Mouse (Mus musculus) midbrain, postnatal 0 days (tissue): Measurements from ENCODE around the gene Bpifb9a. TPM values are rescaled to one million over a fixed set of nuclear protein-coding genes. Genes with fewer than 3 reads are reported as not detected.
"Not testable (repeated sequence)": the region's sequence is repeated elsewhere in the genome, so short reads cannot be mapped to it uniquely, and the experiment has no call there.

ENCODE experiments used
- ATAC-seq: fragments of 200-750 bp; cut with Nextera tagmentation; 2 replicates; pipeline ENCODE4 v1.8.0; 2017; ENCODE audit warnings: moderate number of reproducible peaks, mild to moderate bottlenecking, moderate TSS enrichment, moderate library complexity; ENCODE audit not compliant: low FRiP score
- DNase-seq: peaks from one replicate; pipeline ENCODE4 v3.0.0-alpha.2; 2015; ENCODE audit warnings: low spot score
- H3K27ac ChIP-seq: fragments of 300-500 bp; sonication (generic); 2 replicates; pipeline ENCODE4 v1.5.1; 2014; ENCODE audit warnings: low read depth, mild to moderate bottlenecking, low read length, mixed read lengths
- H3K27me3 ChIP-seq: fragments of 300-500 bp; sonication (generic); 2 replicates; pipeline ENCODE4 v1.6.1; 2014; ENCODE audit warnings: low read length, control low read depth, mixed read lengths; ENCODE audit not compliant: insufficient read depth
- H3K36me3 ChIP-seq: fragments of 300-500 bp; sonication (generic); 2 replicates; pipeline ENCODE4 v1.6.1; 2014; ENCODE audit warnings: low read length, control low read depth, mixed read lengths; ENCODE audit not compliant: insufficient read depth
- H3K4me1 ChIP-seq: fragments of 300-500 bp; sonication (generic); 2 replicates; pipeline ENCODE4 v1.6.1; 2014; ENCODE audit warnings: mild to moderate bottlenecking, control low read depth, antibody characterized with exemption, low read length, mixed read lengths; ENCODE audit not compliant: insufficient read depth
- H3K4me2 ChIP-seq: fragments of 300-500 bp; sonication (generic); 2 replicates; pipeline ENCODE4 v1.6.1; 2014; ENCODE audit warnings: low read depth, mild to moderate bottlenecking, low read length, mixed read lengths; ENCODE audit not compliant: poor library complexity, severe bottlenecking
- H3K4me3 ChIP-seq: fragments of 300-500 bp; sonication (generic); 2 replicates; pipeline ENCODE4 v1.5.1; 2014; ENCODE audit warnings: low read depth, mild to moderate bottlenecking, low read length, moderate library complexity
- H3K9ac ChIP-seq: fragments of 300-500 bp; sonication (generic); replicated peaks from 2 replicates; pipeline ENCODE4 v1.6.1; 2014; ENCODE audit warnings: mild to moderate bottlenecking, low read length, moderate library complexity, mixed read lengths; ENCODE audit not compliant: poor library complexity, severe bottlenecking
- H3K9me3 ChIP-seq: fragments of 300-500 bp; sonication (generic); 2 replicates; pipeline ENCODE4 v1.6.1; 2016; ENCODE audit warnings: low read length, control low read depth
- CTCF ChIP-seq: IDR thresholded peaks from 2 replicates; pipeline ENCODE4 v1.5.1; 2016; ENCODE audit warnings: antibody characterized with exemption, mild to moderate bottlenecking
- WGBS: fragments of 180-500 bp; shearing (Covaris S2); extraction: QIAGEN DNeasy Blood & Tissue Kit; methylation state at CpG from one replicate; pipeline ENCODE4 v1.1.7; 2014; 5-methylcytosine and 5-hydroxymethylcytosine counted together
- polyA plus RNA-seq: library from polyadenylated mRNA; unstranded; fragments of >200 nt; fragmentation: Nextera tagmentation; extraction: Ambion mirVana; gene quantifications from 2 replicates; pipeline ENCODE4 v1.2.1, GENCODE M21; 2015
- total RNA-seq: library from RNA; depleted of rRNA; stranded (reverse); fragments of >200 nt; gene quantifications from 2 replicates; pipeline ENCODE4 v1.2.3, GENCODE M21; 2014; rRNA removed

Gene Bpifb9a
- total and polyA plus RNA-seq, 2 experiments from 2014 or later = 0.47 TPM; not detected in 1

GRCm38 (mm10) chr2:154292833-154293232, 35.2 kb downstream of the Bpifb9a start:
- Histone ChIP-seq H3K9me3 (no peaks in the 10 kb centered on the region), H3K4me3 (no peak overlapping the region), H3K27ac (no peak overlapping the region), H3K27me3 (no peaks in the 10 kb centered on the region), H3K9ac (no peak overlapping the region), H3K4me2 (no peak overlapping the region), H3K36me3 (no peaks in the 10 kb centered on the region), H3K4me1 (no peaks in the 10 kb centered on the region)
- DNase-seq = peak; percentile 2
- no peak for ATAC-seq
- 83% methylated on average over 1 of the region's 1 CpGs for WGBS
- peak; percentile 32 for TF ChIP-seq CTCF

GRCm38 (mm10) chr2:154294746-154295145, 37.1 kb downstream of the Bpifb9a start:
- ATAC-seq, H3K4me2 ChIP-seq, H3K36me3 ChIP-seq, H3K27ac ChIP-seq, H3K9me3 ChIP-seq, H3K4me1 ChIP-seq, H3K27me3 ChIP-seq, H3K9ac ChIP-seq, H3K4me3 ChIP-seq: not testable (repeated sequence)
- DNase-seq = peak; percentile 45
- TF ChIP-seq CTCF = peak; percentile 62
- 4% methylated on average over 10 of the region's 10 CpGs for WGBS

DNA sequence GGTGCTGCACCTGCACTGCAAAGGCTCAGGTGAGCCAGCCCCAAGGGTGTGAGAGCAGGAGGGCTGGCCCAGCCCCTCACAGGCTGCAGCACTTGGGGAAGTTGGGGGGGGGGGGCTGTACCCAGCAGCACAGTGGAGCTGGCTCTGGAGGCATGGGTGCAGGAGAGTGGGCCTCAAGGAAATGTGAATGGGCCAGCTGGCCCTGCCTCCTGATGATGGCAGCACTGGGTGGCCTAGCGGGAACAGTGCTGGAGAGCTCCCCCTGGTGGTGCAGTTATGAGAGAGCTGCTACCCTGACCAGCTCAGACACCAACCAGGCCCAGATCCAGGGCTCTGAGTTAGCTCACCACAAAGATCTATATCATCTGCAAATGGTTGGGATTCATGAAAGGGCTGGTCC, 42.8 kb downstream of the Bpifb9a start:
- Histone ChIP-seq H3K4me1 (no peaks in the 10 kb centered on the region), H3K27ac (no peak overlapping the region), H3K4me2 (no peak overlapping the region), H3K4me3 (no peak overlapping the region), H3K9me3 (no peaks in the 10 kb centered on the region), H3K36me3 (no peaks in the 10 kb centered on the region), H3K9ac (no peak overlapping the region), H3K27me3 (no peaks in the 10 kb centered on the region)
- no peak for ATAC-seq
- WGBS = 10% methylated on average over 1 of the region's 1 CpGs
- peak; percentile 43 for DNase-seq
- peak; percentile 72 for TF ChIP-seq CTCF

- Histone ChIP-seq H3K4me3 (no peak overlapping the region), H3K27me3 (no peaks in the 10 kb centered on the region), H3K27ac (no peak overlapping the region), H3K9me3 (no peaks in the 10 kb centered on the region), H3K4me2 (no peak overlapping the region), H3K36me3 (no peaks in the 10 kb centered on the region), H3K4me1 (no peaks in the 10 kb centered on the region), H3K9ac (no peak overlapping the region)
- ATAC-seq = no peak
- DNase-seq = no peak
- 89% methylated on average over 3 of the region's 3 CpGs for WGBS
- TF ChIP-seq CTCF = no peak
These were observed 44.1 kb downstream of the Bpifb9a start for GRCm38 (mm10) chr2:154301763-154302162.

- not testable (repeated sequence) for H3K4me1 ChIP-seq, H3K36me3 ChIP-seq, H3K9me3 ChIP-seq, H3K27ac ChIP-seq, H3K4me3 ChIP-seq, DNase-seq, H3K4me2 ChIP-seq, ATAC-seq, H3K9ac ChIP-seq, H3K27me3 ChIP-seq
- WGBS = 100% methylated on average over 1 of the region's 3 CpGs
These were observed 47.0 kb downstream of the Bpifb9a start for GRCm38 (mm10) chr2:154304604-154305003.

GRCm38 (mm10) chr2:154306927-154307326, 49.3 kb downstream of the Bpifb9a start, which contains the start of gene Bpifb9b:
Gene Bpifb9b, plus strand, starts transcription at chr2:154307227.
- WGBS = 86% methylated on average over 4 of the region's 4 CpGs
- not testable (repeated sequence) for H3K9ac ChIP-seq, H3K27ac ChIP-seq, H3K4me1 ChIP-seq, H3K9me3 ChIP-seq, ATAC-seq, H3K27me3 ChIP-seq, DNase-seq, H3K4me2 ChIP-seq, H3K4me3 ChIP-seq, H3K36me3 ChIP-seq

DNA sequence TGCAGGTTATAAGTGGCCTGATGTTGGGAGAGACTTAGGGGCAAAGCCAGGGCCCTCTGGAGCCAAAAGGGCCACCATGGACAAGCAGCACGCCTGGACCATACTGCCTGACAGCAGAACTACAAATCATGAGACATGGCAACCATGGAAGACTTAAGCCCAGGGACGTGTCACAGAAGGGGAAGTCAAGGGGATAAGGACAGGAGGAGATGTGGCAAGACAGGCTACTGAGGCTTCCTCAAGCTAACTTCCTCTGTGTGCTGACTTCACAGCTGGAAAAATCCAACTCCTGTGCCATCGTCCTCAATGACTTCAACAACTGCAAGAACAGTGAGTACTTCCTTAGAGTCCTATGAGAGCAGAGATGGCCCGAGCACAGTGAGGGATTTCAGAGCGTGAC, 56.1 kb downstream of the Bpifb9a start:
- H3K27me3 ChIP-seq = not testable (repeated sequence)

More for the DNA sequence above, 56.1 kb downstream of the Bpifb9a start:
- H3K4me3 ChIP-seq, H3K9ac ChIP-seq, DNase-seq, H3K36me3 ChIP-seq, H3K4me2 ChIP-seq, H3K27ac ChIP-seq, ATAC-seq, H3K4me1 ChIP-seq, H3K9me3 ChIP-seq: not testable (repeated sequence)
- WGBS = 78% methylated on average over 5 of the region's 5 CpGs

Other genes starting within 250 kb of the Bpifb9a start
- gene Bpifa2, start 249.6 kb upstream of the Bpifb9a start, total RNA-seq = 1.3 TPM in 1 of 2 replicates, not detected in the other
- gene Bpifa2, start 249.6 kb upstream of the Bpifb9a start, polyA plus RNA-seq = not detected in 2 replicates
- not detected in 2 replicates for gene Bpifa3, start 127.5 kb upstream of the Bpifb9a start, total RNA-seq
- gene Bpifa3, start 127.5 kb upstream of the Bpifb9a start, polyA plus RNA-seq = not detected in 2 replicates
- gene Bpifa1, start 115.0 kb upstream of the Bpifb9a start, total RNA-seq = 1.1 TPM in 1 of 2 replicates, not detected in the other
- 0.20 and 0.42 TPM in 2 replicates for gene Bpifa1, start 115.0 kb upstream of the Bpifb9a start, polyA plus RNA-seq
- not detected in 2 replicates for gene Bpifa5, start 95.2 kb upstream of the Bpifb9a start, total RNA-seq
- not detected in 2 replicates for gene Bpifa5, start 95.2 kb upstream of the Bpifb9a start, polyA plus RNA-seq
- gene Bpifb1, start 67.0 kb upstream of the Bpifb9a start, total RNA-seq = 0.27 and 0.47 TPM in 2 replicates
- 0.72 and 0.83 TPM in 2 replicates for gene Bpifb1, start 67.0 kb upstream of the Bpifb9a start, polyA plus RNA-seq
- 0.44 and 0.52 TPM in 2 replicates for gene Bpifb5, start 34.1 kb upstream of the Bpifb9a start, total RNA-seq
- 0.27 TPM in 1 of 2 replicates, not detected in the other for gene Bpifb5, start 34.1 kb upstream of the Bpifb9a start, polyA plus RNA-seq
- gene Bpifb9b, start 49.4 kb downstream of the Bpifb9a start, total RNA-seq = 0.38 and 1.3 TPM in 2 replicates
- gene Bpifb9b, start 49.4 kb downstream of the Bpifb9a start, polyA plus RNA-seq = 1.7 TPM in 1 of 2 replicates, not detected in the other
- gene Cdk5rap1, start 115.2 kb downstream of the Bpifb9a start, total RNA-seq = 10.8 and 12.4 TPM in 2 replicates
- 5.4 and 6.2 TPM in 2 replicates for gene Cdk5rap1, start 115.2 kb downstream of the Bpifb9a start, polyA plus RNA-seq
- gene Snta1, start 150.2 kb downstream of the Bpifb9a start, total RNA-seq = 28.0 and 32.0 TPM in 2 replicates
- gene Snta1, start 150.2 kb downstream of the Bpifb9a start, polyA plus RNA-seq = 15.4 and 15.8 TPM in 2 replicates
- 53.2 and 57.8 TPM in 2 replicates for gene Cbfa2t2, start 178.6 kb downstream of the Bpifb9a start, total RNA-seq
- gene Cbfa2t2, start 178.6 kb downstream of the Bpifb9a start, polyA plus RNA-seq = 30.0 and 31.3 TPM in 2 replicates